Mouse (Mus musculus) megakaryocyte progenitor cell, adult 5-6 weeks (primary cell): Measurements from ENCODE around the gene 0610010K14Rik. TPM values are rescaled to one million over a fixed set of nuclear protein-coding genes. Genes with fewer than 3 reads are reported as not detected.
A peak's percentile ranks its signal among the peaks of the same experiment; 100 is the strongest.

Experiments
- ATAC-seq: replicated peaks from 2 replicates; pipeline ENCODE4 v1.8.0; 2016; ENCODE audit warnings: mild to moderate bottlenecking, moderate TSS enrichment, inconsistent platforms; ENCODE audit not compliant: poor library complexity
- total RNA-seq, 2 experiments: library from RNA; stranded (forward) in 1 of 2; stranded (reverse) in 1 of 2; fragments of 157-497, 149-512 nt in 1 of 2; fragments of 200-1000 nt in 1 of 2; gene quantifications; 2 replicates each; pipeline versions ENCODE4 v1.2.3 to v1.2.4; 2015 to 2017

0610010K14Rik gene
- total RNA-seq, 2 experiments from 2014 or later = 24.4 to 73.4 TPM

GRCm38 (mm10) chr11:70218039-70218438 lies 19.7 kb downstream of the 0610010K14Rik start:
- no peak for ATAC-seq

- no peak for ATAC-seq
Measured at GRCm38 (mm10) chr11:70216103-70216502, 21.6 kb downstream of the 0610010K14Rik start.

GRCm38 (mm10) chr11:70215301-70215700 lies 22.4 kb downstream of the 0610010K14Rik start:
- no peak for ATAC-seq

GRCm38 (mm10) chr11:70214856-70215209 lies 22.9 kb downstream of the 0610010K14Rik start:
- ATAC-seq = 0 out of 2 replicates have a peak, but pooled peaks have one; percentile 10

GRCm38 (mm10) chr11:70214191-70214855 lies 23.4 kb downstream of the 0610010K14Rik start:
- ATAC-seq = no peak

- no peak for ATAC-seq
Measured at GRCm38 (mm10) chr11:70213736-70214135, 24.0 kb downstream of the 0610010K14Rik start.

GRCm38 (mm10) chr11:70212896-70213295 lies 24.8 kb downstream of the 0610010K14Rik start:
- ATAC-seq = peak; percentile 79

GRCm38 (mm10) chr11:70212423-70212822 lies 25.3 kb downstream of the 0610010K14Rik start, which contains the start of gene Slc16a11:
Slc16a11 (plus strand) TSS chr11:70212752.
- ATAC-seq = no peak

GRCm38 (mm10) chr11:70211972-70212371 lies 25.7 kb downstream of the 0610010K14Rik start:
- ATAC-seq = no peak

GRCm38 (mm10) chr11:70210681-70211080 lies 27.0 kb downstream of the 0610010K14Rik start:
- ATAC-seq = no peak

- no peak for ATAC-seq
Measured at GRCm38 (mm10) chr11:70208778-70209388, 28.8 kb downstream of the 0610010K14Rik start.

- ATAC-seq = no peak
Measured at GRCm38 (mm10) chr11:70207283-70207682, 30.4 kb downstream of the 0610010K14Rik start.

- ATAC-seq = no peak
Measured at GRCm38 (mm10) chr11:70206801-70207200, 30.9 kb downstream of the 0610010K14Rik start.

GRCm38 (mm10) chr11:70201691-70202090 lies 36.0 kb downstream of the 0610010K14Rik start:
- peak; percentile 90 for ATAC-seq

GRCm38 (mm10) chr11:70200036-70200608 lies 37.6 kb downstream of the 0610010K14Rik start:
- ATAC-seq = no peak

GRCm38 (mm10) chr11:70199107-70199506 lies 38.6 kb downstream of the 0610010K14Rik start:
- no peak for ATAC-seq

- ATAC-seq = peak; percentile 22
Measured at GRCm38 (mm10) chr11:70198332-70198731, 39.4 kb downstream of the 0610010K14Rik start.

- no peak for ATAC-seq
Measured at GRCm38 (mm10) chr11:70193354-70194285, 44.1 kb downstream of the 0610010K14Rik start.

- no peak for ATAC-seq
Measured at GRCm38 (mm10) chr11:70192157-70192556, 45.6 kb downstream of the 0610010K14Rik start.

- no peak for ATAC-seq
Measured at GRCm38 (mm10) chr11:70191188-70191587, 46.5 kb downstream of the 0610010K14Rik start.
